Mouse (Mus musculus): ENCODE results near the gene Ttc28.

Ttc28 gene

GRCm38 (mm10) chr5:111085849-111086248 lies 206.2 kb downstream of the Ttc28 start:
- no peak for DNase-seq (ENCODE audit: extremely low read depth, low read depth)

DNA sequence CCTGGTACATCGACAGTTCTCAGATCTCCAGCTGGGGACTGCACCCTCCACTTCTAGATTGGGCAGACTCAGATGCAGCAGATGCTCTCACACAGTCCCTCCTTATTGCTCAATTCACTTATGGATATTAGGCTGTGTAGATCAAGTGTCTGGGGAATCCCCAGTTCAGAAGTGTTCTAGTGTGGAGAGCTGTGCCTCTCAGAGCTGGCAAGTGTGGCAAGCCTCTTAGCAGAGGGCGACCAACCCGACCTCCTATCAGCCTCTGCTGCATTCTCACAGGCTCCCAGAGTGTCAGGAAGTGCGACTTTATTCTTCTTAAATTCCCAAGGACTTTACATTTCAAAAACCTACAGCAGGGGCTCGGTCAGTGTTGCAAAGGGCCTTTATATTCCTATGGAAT lies 217.1 kb downstream of the Ttc28 start:
- no peak for DNase-seq (ENCODE audit: extremely low read depth, low read depth)

DNA sequence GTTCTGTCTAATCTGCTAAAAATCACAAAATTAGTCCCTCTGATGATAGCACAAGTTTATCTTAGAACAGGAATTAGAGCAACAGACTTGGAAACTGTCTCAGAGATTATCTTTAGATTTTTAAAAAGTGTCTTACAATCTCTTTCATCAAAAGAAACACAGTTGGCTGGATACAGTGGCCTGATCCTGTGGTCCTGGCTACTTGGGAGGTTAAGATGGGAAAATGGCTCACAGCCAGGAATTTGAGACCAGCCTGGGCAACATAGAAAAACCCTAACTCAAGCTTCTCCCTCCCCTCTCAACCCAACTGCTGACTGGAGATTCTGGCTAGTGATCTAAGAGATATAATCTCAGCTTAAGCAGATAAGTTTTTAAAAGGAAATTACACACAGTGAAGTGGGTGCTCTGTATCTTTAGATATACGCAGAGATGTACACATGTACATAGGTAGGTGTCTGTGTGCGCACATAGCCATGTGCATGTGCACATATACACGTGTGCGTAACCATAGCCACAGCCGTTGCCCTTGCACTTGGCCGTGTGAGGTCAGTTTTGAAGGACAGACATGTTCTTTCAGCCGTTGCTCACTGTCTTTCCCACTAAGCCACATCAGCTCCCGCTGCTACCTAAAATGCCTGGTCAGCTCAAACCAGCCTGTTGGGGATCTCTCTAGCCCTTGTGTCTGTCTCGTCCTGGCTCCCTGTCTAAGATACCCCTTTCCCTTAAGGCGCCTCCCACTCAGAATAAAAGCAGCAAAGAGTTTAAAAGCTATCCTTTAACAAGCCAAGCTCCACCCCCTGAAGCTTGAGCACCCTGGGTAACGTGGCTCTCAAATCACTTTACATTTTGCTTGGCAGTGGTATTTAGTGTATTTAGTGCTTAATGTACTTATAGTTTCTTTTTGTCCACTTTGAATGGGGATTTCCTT lies 217.9 kb downstream of the Ttc28 start:
- no peak for DNase-seq (ENCODE audit: extremely low read depth, low read depth)

DNA sequence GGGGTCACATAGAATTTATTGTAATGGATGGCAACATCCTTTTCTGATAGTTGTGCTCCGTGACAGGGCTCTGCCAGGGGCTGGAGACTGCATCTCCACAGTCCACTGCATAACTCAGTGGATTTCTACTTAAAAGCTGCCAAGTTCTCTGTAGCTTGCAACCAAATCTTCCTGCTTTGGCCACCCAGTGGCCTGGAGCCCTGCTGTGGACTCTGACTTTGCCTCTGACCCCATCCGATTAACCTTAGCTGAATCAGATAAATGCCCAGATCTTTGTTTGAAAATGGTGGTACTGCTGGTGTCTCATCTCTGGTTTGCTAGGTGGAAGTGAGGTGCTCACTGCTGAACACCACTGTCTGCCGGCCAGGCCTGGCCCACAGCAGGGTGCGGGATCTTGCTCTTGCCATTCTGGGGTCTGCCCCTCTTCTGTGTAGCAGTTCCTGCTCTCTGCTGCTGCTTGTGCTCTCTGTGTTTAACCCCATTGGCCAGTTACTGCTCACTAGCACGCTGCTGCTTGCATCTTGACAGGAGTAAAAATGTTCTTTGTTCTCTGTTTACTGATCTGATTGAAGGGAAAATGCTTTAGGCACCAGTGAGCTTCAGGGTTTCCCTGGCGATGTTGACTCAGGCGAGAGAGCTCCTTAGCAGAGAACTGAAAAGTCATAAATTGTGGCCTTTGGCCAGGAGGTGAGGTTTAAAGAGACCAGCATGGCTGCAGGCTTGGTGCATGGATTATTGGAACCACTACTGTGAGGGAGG lies 219.1 kb downstream of the Ttc28 start:
- no peak for DNase-seq (ENCODE audit: extremely low read depth, low read depth)

DNA sequence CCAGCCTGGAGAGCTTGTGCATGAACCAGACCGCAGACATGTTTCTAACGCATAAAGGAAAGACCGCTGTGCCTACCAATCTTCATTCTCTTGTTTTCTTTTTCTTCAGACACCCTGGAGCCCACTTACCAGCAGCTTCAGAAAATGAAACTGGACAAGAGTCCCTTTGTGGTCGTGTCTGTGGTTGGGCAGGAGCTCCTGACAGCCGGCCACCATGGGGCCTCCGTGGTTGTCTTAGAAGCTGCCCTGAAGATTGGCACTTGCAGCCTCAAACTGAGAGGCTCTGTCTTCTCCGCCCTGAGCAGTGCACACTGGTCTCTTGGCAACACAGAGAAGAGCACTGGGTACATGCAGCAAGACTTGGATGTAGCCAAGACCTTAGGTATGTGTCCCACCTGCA lies 221.0 kb downstream of the Ttc28 start:
- no peak for DNase-seq (ENCODE audit: extremely low read depth, low read depth)

DNA sequence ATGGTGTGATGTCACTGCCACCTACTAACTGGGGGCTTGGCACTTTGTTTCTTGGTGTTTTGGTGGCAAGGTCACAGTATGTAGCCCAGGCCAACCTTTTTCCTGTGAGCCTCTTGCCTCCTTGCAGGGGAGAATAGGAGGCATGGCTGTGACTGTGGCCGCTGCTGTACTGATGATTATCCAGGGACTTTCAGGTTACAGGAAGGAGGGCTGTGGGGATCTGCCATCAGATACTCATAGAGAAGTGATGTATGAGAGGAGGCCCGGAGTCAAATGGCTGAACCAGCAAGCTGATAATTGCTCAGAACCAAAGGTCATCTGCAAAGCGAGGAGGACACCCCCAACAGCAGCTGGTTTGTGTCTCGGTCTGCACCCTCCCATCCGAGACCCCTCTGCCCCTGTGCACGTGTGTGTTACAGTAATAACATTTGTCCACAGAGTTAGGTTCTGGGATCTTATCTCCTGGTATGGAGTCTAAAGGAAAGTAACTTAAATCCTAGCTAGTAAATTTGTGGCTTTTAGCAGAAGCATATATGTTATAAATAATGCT lies 221.9 kb downstream of the Ttc28 start:
- no peak for DNase-seq (ENCODE audit: extremely low read depth, low read depth)

- no peak for DNase-seq (ENCODE audit: extremely low read depth, low read depth)
Measured at GRCm38 (mm10) chr5:111104801-111105200, 225.2 kb downstream of the Ttc28 start.

DNA sequence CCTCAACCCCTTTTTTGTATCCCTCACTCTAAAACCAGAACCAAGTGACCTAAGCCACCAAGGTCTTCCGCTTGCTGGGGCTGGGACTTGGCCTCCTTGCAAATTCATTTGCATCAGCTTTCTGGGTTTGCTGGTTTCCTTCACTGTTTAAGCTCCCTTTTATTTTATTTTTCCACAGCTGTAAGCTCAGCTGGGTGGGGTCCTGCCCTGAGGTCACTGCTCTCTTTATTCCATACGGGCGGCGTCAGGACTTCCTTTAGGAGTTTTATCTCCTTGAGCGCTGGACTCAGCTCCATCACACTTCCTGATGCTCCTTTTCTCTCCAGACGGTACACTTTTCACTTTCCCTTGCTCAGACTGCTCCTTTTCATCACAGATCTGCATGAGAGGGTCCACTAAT lies 231.8 kb downstream of the Ttc28 start:
- DNase-seq (ENCODE audit: extremely low read depth, low read depth), result no peak

DNA sequence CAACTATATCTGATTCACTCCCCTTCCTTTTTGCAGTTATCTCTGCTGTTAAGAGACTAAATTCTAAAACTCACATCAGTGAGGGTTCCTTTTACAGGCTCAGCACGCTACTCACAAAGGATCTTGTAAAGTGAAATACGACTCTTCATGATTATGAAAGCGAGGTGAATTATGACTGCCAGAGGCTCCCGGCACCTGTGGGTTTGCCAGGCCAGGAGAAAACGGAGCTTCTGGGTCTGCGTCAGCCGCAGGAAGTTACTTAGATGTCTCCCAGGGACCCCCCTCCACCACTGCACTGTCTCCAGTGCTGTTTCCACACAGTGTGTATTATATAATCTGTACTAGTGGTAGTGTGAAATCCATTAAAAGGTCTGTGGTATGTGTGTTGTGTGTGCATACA lies 233.6 kb downstream of the Ttc28 start:
- DNase-seq (ENCODE audit: extremely low read depth, low read depth), result no peak

GRCm38 (mm10) chr5:111113694-111114375 lies 234.2 kb downstream of the Ttc28 start:
- DNase-seq (ENCODE audit: extremely low read depth, low read depth), result no peak

GRCm38 (mm10) chr5:111114597-111114996 lies 235.0 kb downstream of the Ttc28 start:
- no peak for DNase-seq (ENCODE audit: extremely low read depth, low read depth)

DNA sequence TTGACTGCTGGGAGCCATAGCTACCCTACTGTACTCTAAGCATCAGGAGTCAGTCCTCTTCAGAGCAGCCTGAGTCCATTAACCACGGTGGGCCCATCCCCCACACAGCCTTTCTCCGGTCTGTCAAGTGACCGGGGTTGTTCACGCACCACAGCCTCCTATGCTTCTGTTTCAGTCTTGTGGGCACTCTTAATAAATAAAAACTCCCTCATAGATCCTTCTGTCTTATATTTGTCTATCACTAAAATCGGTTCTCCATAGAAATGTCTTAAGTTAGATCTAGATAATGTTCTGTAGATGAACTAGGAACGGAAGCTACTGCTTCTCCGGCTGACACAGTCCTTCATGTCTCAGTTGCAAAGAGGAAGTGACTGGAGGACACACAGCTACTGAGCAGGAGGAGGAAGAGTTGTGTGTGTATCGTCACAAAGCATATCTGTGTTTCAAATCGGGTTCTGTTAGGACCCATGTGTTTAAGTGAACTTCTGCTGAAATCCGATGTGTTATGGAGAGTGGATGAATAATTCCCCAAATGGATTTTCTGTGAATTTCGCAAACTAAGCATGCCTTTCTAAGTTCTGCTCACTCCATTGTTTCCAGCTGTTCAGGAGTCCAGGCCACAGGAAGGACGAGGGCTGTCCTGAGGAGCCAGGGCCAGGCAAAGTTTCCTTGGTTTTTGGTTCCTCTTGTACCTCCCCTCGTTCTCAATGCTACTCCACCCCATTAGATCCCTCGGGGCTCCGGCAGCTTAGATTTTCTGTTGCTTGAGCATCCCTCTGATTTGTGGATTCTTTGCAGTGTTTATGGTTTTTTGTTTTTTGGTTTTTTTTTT lies 236.1 kb downstream of the Ttc28 start:
- peak; percentile 22 for DNase-seq (ENCODE audit: extremely low read depth, low read depth)

DNA sequence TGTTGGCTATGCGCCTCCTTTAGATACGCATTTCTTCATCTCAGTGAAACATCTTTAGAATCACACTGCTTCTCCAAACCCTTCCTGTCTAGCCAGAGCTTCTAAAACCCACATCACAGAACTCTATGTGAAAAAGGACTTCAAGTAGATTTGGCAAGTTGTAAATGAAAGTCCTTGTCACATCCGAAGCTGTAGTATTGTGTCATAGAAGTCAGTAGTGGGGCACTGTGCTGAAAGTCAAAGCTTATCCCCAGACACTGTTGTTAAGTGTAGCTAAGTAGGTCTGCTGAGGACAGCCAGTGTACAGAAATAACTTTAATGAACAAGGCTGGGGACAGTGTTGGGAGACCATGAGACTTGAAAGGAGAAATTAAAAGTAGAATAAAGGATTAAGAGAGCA lies 240.2 kb downstream of the Ttc28 start:
- DNase-seq (ENCODE audit: extremely low read depth, low read depth), result no peak

DNA sequence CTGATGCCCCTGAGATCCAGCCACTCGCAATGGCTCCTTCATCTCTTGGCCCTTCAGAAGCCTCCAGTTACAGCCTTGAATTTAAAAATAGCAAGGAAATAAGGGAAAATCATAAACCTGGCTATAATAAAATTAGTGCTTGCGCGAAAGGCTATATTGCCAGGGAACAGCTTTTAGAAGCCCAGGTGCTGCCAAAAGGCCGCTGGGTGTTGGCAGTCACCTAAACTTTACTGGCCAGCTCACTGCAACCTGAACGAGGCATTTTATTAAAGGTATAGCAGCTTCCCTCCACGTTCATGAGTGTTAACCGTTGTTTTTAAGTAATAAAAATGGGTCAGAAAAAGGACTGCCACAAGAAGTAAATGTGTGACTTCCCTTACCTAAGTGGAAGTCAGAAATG lies 240.7 kb downstream of the Ttc28 start:
- DNase-seq (ENCODE audit: extremely low read depth, low read depth), result no peak

GRCm38 (mm10) chr5:111120705-111121420 lies 241.3 kb downstream of the Ttc28 start:
- DNase-seq (ENCODE audit: extremely low read depth, low read depth), result no peak

DNA sequence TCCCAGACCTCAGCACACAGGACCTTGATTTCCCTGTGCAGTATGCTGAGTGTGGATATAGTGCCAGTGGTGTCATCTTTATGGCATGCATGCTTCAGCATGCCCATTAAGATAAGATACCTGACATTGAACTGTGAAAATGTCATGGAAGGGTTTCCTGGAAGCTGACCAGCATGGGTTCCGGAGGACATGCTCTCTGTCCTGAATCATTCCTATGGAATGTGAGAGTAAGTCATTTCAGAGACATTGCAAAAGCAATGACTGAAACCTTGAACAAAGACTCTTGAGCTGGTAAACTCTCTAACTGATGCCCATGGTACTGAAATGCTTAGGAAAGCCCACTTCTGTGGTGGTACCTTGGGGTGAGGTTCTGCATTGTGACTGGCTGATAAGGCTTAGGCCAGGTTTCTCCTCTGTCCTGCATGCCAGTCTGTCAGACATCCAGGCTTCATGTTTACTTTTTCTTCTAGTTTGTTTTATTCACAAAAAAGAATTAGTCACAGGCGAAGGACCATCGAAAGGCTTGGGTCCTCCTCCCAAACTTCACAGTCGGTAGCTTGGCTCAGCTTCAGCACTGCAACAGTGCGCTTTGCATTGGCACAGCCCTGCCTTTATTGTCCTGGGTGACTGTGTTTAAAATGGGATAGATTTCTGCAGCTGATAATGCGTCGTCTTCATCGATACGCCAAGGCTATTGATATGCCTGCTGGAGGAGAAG lies 242.9 kb downstream of the Ttc28 start:
- no peak for DNase-seq (ENCODE audit: extremely low read depth, low read depth)

- no peak for DNase-seq (ENCODE audit: extremely low read depth, low read depth)
Measured at GRCm38 (mm10) chr5:111123050-111123746, 243.6 kb downstream of the Ttc28 start.

DNA sequence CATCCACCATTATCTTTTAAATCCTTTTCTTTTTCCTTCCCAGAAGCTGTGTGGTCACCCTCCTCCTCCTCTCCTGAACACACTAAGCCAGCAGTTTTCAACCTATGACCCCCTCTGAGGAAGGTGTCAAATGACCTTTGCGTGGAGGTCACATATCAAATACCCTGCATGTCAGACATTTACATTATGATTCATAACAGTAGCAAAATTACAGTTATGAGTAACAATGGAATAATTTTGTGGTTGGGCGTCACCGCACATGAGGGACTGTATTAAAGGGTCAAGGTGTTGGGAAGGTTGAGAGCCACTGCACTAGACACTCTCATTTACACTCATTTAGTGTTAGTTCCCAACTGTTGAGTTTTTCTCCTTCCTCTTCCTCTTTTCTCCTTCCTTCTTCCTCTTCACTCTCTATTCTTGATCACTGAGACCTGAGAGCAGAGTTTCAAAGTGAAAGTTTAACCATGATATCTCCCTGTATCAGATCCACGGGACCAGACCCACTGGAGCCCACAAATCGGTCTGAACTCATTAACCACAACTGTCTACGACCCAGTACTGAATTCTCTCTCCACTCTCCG lies 245.1 kb downstream of the Ttc28 start:
- no peak for DNase-seq (ENCODE audit: extremely low read depth, low read depth)

DNA sequence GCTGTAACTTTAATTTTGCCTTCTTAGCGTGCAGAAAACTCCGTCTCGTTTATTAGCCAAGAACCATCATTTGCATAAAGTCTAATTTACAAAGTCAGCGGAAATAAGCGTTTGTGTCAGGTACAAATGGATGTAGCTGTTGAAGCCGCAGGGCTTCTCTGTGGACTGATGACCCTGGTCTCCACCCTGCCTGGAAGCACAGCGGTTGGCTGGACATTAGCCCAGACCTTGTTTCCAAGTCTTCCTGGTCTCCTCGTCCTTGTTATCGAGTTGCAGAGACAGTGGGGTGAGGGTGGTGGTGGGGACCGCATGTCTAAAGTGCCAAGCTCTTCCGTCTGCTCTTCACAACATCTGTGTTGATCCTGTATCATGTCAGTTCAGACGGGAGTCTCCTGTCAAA lies 246.1 kb downstream of the Ttc28 start:
- no peak for DNase-seq (ENCODE audit: extremely low read depth, low read depth)
